Mouse (Mus musculus): Measurements from ENCODE around the gene 2410137M14Rik.
"Not testable (repeated sequence)": the region's sequence is repeated elsewhere in the genome, so short reads cannot be mapped to it uniquely, and the experiment has no call there.

Gene 2410137M14Rik

GRCm38 (mm10) chr17:36981221-36981813 lies at the start of gene 2410137M14Rik:
Gene 2410137M14Rik, minus strand, starts transcription at chr17:36981237.
- no peak for DNase-seq (ENCODE audit: low spot score)

- DNase-seq (ENCODE audit: low spot score): no peak
These were observed 48.1 kb upstream of the 2410137M14Rik start for GRCm38 (mm10) chr17:37029162-37029561.

- peak; percentile 33 for DNase-seq (ENCODE audit: low spot score)
These were observed 47.7 kb upstream of the 2410137M14Rik start for GRCm38 (mm10) chr17:37028683-37029120.

GRCm38 (mm10) chr17:37028212-37028611 lies 47.2 kb upstream of the 2410137M14Rik start:
- no peak for DNase-seq (ENCODE audit: low spot score)

- DNase-seq (ENCODE audit: low spot score): no peak
These were observed 46.4 kb upstream of the 2410137M14Rik start for GRCm38 (mm10) chr17:37027486-37027885.

- DNase-seq (ENCODE audit: low spot score): no peak
These were observed 45.4 kb upstream of the 2410137M14Rik start for GRCm38 (mm10) chr17:37026425-37026824.

- DNase-seq (ENCODE audit: low spot score): no peak
These were observed 41.9 kb upstream of the 2410137M14Rik start, which contains the start of gene Mog for GRCm38 (mm10) chr17:37022628-37023576. Gene Mog, minus strand, starts transcription at chr17:37023398.

- DNase-seq (ENCODE audit: low spot score): not testable (repeated sequence)
These were observed 38.2 kb upstream of the 2410137M14Rik start for GRCm38 (mm10) chr17:37019242-37019641.

GRCm38 (mm10) chr17:37018328-37018727 lies 37.3 kb upstream of the 2410137M14Rik start:
- DNase-seq (ENCODE audit: low spot score): no peak

GRCm38 (mm10) chr17:37016333-37016732 lies 35.3 kb upstream of the 2410137M14Rik start:
- no peak for DNase-seq (ENCODE audit: low spot score)

GRCm38 (mm10) chr17:37012141-37012540 lies 31.1 kb upstream of the 2410137M14Rik start:
- no peak for DNase-seq (ENCODE audit: low spot score)

GRCm38 (mm10) chr17:37011719-37012118 lies 30.7 kb upstream of the 2410137M14Rik start:
- DNase-seq (ENCODE audit: low spot score): no peak

GRCm38 (mm10) chr17:37009460-37010042 lies 28.5 kb upstream of the 2410137M14Rik start:
- DNase-seq (ENCODE audit: low spot score): no peak

GRCm38 (mm10) chr17:37008161-37008560 lies 27.1 kb upstream of the 2410137M14Rik start:
- DNase-seq (ENCODE audit: low spot score): no peak

GRCm38 (mm10) chr17:37003366-37003765 lies 22.3 kb upstream of the 2410137M14Rik start:
- DNase-seq (ENCODE audit: low spot score): no peak

GRCm38 (mm10) chr17:37002364-37003330 lies 21.6 kb upstream of the 2410137M14Rik start:
- no peak for DNase-seq (ENCODE audit: low spot score)

GRCm38 (mm10) chr17:37000863-37001262 lies 19.8 kb upstream of the 2410137M14Rik start, which contains the start of gene Zfp57:
Gene Zfp57, plus strand, starts transcription at chr17:37001163.
- DNase-seq (ENCODE audit: low spot score): no peak

GRCm38 (mm10) chr17:36998477-36998876 lies 17.4 kb upstream of the 2410137M14Rik start:
- no peak for DNase-seq (ENCODE audit: low spot score)

GRCm38 (mm10) chr17:36997033-36997735 lies 16.1 kb upstream of the 2410137M14Rik start:
- no peak for DNase-seq (ENCODE audit: low spot score)

GRCm38 (mm10) chr17:36995448-36995847 lies 14.4 kb upstream of the 2410137M14Rik start:
- no peak for DNase-seq (ENCODE audit: low spot score)

GRCm38 (mm10) chr17:36994528-36994927 lies 13.5 kb upstream of the 2410137M14Rik start:
- no peak for DNase-seq (ENCODE audit: low spot score)
